Mouse (Mus musculus): ENCODE measurements around the gene Aplf. TPM values are rescaled to one million over a fixed set of nuclear protein-coding genes. Genes with fewer than 3 reads are reported as not detected.
"Not testable (repeated sequence)": the region's sequence is repeated elsewhere in the genome, so short reads cannot be mapped to it uniquely, and the experiment has no call there.

Gene Aplf
- polyA plus RNA-seq, 1 experiment from 2014 or later: 17.1 TPM

DNA sequence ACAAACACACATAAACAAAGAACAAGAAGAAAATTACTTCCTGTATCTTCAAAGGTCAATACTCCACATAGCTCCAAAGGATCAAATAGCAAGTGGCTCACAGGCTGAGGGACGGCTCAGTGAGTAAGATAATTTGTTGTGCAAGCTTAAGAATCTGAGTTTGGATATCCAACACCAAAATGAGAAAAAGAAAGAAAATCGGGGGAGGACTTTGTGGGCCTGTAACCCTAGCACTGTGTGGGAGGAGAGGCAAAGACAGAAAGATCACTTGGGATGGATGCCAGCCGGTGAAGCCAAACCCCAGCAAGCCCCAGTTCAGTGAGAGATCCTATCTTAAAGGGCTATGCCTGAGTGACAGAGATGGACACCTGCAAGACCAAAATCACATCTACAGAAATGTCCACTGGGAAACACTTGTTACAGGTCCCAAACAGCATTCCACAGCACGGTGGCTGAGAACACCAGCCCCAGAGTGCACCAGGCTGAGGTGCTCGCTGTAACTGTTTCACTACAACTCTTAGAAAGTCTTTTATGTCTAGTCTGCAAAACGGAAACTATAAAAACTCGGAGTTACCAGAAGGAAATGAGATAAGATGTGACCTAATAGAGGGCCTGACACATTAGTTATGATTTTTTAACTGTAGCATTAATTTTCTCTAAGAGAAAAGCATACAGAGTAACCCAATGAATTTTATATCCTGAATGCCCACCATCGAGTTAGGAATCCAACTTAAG, 17.9 kb downstream of the Aplf start:
- Histone ChIP-seq H3K27ac (replicated peaks; ENCODE audit: low read depth, low read length) (no peak overlapping the region), H3K36me3 (ENCODE audit: control insufficient read depth, insufficient read depth, low read length) (no peaks in the 10 kb centered on the region), H3K27me3 (ENCODE audit: control insufficient read depth, insufficient read depth, low read length) (no peaks in the 10 kb centered on the region), H3K9ac (ENCODE audit: low read length) (no peak overlapping the region), H3K9me3 (ENCODE audit: control insufficient read depth, low read length) (no peaks in the 10 kb centered on the region), H3K4me2 (ENCODE audit: low read depth, severe bottlenecking) (no peak overlapping the region), H3K4me1 (ENCODE audit: control insufficient read depth, insufficient read depth, low read length) (no peaks in the 10 kb centered on the region), H3K4me3 (ENCODE audit: low read depth, low read length) (no peak overlapping the region)
- DNase-seq (ENCODE audit: low spot score) (no peak), ATAC-seq (ENCODE audit: insufficient number of reproducible peaks, low FRiP score, low TSS enrichment, low read depth) (no peak)
- 75% methylated on average over 8 of the region's 8 CpGs for WGBS

GRCm38 (mm10) chr6:87653478-87653877, 18.5 kb downstream of the Aplf start:
- no peak overlapping the region for H3K27ac ChIP-seq (replicated peaks; ENCODE audit: low read depth, low read length)
- H3K27me3 ChIP-seq (ENCODE audit: control insufficient read depth, insufficient read depth, low read length): no peaks in the 10 kb centered on the region
- H3K4me1 ChIP-seq (ENCODE audit: control insufficient read depth, insufficient read depth, low read length): no peaks in the 10 kb centered on the region
- no peak for DNase-seq (ENCODE audit: low spot score)
- ATAC-seq (ENCODE audit: insufficient number of reproducible peaks, low FRiP score, low TSS enrichment, low read depth): no peak
- no peak overlapping the region for H3K4me2 ChIP-seq (ENCODE audit: low read depth, severe bottlenecking)
- WGBS: 71% methylated on average over 3 of the region's 3 CpGs
- no peak overlapping the region for H3K9ac ChIP-seq (ENCODE audit: low read length)
- H3K36me3 ChIP-seq (ENCODE audit: control insufficient read depth, insufficient read depth, low read length): no peaks in the 10 kb centered on the region
- no peaks in the 10 kb centered on the region for H3K9me3 ChIP-seq (ENCODE audit: control insufficient read depth, low read length)
- no peak overlapping the region for H3K4me3 ChIP-seq (ENCODE audit: low read depth, low read length)

- no peak overlapping the region for H3K4me3 ChIP-seq (ENCODE audit: low read depth, low read length)
- no peaks in the 10 kb centered on the region for H3K36me3 ChIP-seq (ENCODE audit: control insufficient read depth, insufficient read depth, low read length)
- no peak overlapping the region for H3K9ac ChIP-seq (ENCODE audit: low read length)
- no peaks in the 10 kb centered on the region for H3K9me3 ChIP-seq (ENCODE audit: control insufficient read depth, low read length)
- DNase-seq (ENCODE audit: low spot score): no peak
- H3K27ac ChIP-seq (replicated peaks; ENCODE audit: low read depth, low read length): no peak overlapping the region
- no peaks in the 10 kb centered on the region for H3K27me3 ChIP-seq (ENCODE audit: control insufficient read depth, insufficient read depth, low read length)
- no peaks in the 10 kb centered on the region for H3K4me1 ChIP-seq (ENCODE audit: control insufficient read depth, insufficient read depth, low read length)
- WGBS: 96% methylated on average over 9 of the region's 9 CpGs
- no peak overlapping the region for H3K4me2 ChIP-seq (ENCODE audit: low read depth, severe bottlenecking)
- ATAC-seq (ENCODE audit: insufficient number of reproducible peaks, low FRiP score, low TSS enrichment, low read depth): no peak
Observed at GRCm38 (mm10) chr6:87652670-87653069, 19.3 kb downstream of the Aplf start.

DNA sequence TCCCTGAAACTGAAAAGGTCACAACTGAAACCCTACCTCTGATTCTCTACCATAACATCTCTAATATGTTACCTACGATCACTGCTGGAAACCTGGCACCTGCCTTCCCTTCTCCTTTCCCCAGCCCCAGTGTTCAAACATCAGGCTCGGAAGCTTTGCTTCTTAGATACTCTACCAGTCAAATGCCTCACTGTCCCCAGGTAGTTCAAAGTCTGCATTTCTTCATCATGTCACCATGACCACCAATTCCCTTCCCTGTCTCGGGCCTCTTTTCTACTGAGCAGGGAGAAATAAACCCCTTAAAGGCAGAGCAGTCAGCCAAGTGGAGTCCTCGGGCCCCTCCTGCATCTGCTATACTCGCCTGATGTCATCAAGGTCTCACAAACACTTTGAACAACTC, 20.2 kb downstream of the Aplf start:
- DNase-seq (ENCODE audit: low spot score) (no peak), ATAC-seq (ENCODE audit: insufficient number of reproducible peaks, low FRiP score, low TSS enrichment, low read depth) (no peak)
- H3K4me1 ChIP-seq (ENCODE audit: control insufficient read depth, insufficient read depth, low read length): no peaks in the 10 kb centered on the region
- no peak overlapping the region for H3K4me3 ChIP-seq (ENCODE audit: low read depth, low read length)
- H3K9ac ChIP-seq (ENCODE audit: low read length): no peak overlapping the region
- H3K36me3 ChIP-seq (ENCODE audit: control insufficient read depth, insufficient read depth, low read length): no peaks in the 10 kb centered on the region
- no peaks in the 10 kb centered on the region for H3K27me3 ChIP-seq (ENCODE audit: control insufficient read depth, insufficient read depth, low read length)
- no peak overlapping the region for H3K27ac ChIP-seq (replicated peaks; ENCODE audit: low read depth, low read length)
- no peak overlapping the region for H3K4me2 ChIP-seq (ENCODE audit: low read depth, severe bottlenecking)
- 87% methylated on average over 5 of the region's 5 CpGs for WGBS
- no peaks in the 10 kb centered on the region for H3K9me3 ChIP-seq (ENCODE audit: control insufficient read depth, low read length)

DNA sequence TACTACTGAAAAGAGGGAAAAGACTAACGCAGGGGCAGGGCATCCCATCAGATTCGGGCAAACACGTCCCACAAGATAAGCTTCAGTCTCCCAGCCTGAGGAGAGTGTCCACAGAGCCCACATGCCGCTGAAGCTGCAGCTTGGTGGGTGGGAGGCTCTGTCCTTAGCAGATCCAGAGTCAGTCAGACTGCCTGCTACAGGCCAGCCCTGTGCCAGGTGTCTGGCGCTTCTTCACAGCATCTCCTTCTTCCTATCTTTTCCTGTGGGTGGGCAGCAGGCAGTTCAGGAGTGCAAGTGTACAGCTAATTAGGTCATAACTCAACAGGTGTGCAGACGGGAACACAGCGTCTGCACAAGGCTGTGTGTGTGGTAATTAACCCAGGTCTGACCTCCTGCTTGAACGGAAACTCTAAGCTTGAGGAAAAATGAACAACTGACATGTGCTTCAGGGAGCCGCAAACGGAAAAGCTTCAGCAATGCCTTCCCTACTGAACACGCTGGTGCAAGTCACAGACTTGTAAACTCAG, 33.8 kb downstream of the Aplf start:
- H3K27ac ChIP-seq (replicated peaks; ENCODE audit: low read depth, low read length): no peak overlapping the region
- no peak overlapping the region for H3K4me2 ChIP-seq (ENCODE audit: low read depth, severe bottlenecking)
- WGBS: 31% methylated on average over 11 of the region's 11 CpGs
- no peak for ATAC-seq (ENCODE audit: insufficient number of reproducible peaks, low FRiP score, low TSS enrichment, low read depth)
- peak; percentile 38 for DNase-seq (ENCODE audit: low spot score)
- peaks cover 5% of the 10 kb centered on the region; the same call in 1 of the 2 replicates for H3K4me1 ChIP-seq (ENCODE audit: control insufficient read depth, insufficient read depth, low read length)
- no peak overlapping the region for H3K9ac ChIP-seq (ENCODE audit: low read length)
- no peaks in the 10 kb centered on the region for H3K36me3 ChIP-seq (ENCODE audit: control insufficient read depth, insufficient read depth, low read length)
- H3K9me3 ChIP-seq (ENCODE audit: control insufficient read depth, low read length): no peaks in the 10 kb centered on the region
- no peaks in the 10 kb centered on the region for H3K27me3 ChIP-seq (ENCODE audit: control insufficient read depth, insufficient read depth, low read length)
- no peak overlapping the region for H3K4me3 ChIP-seq (ENCODE audit: low read depth, low read length)

- no peaks in the 10 kb centered on the region for H3K9me3 ChIP-seq (ENCODE audit: control insufficient read depth, low read length)
- H3K36me3 ChIP-seq (ENCODE audit: control insufficient read depth, insufficient read depth, low read length): no peaks in the 10 kb centered on the region
- H3K27ac ChIP-seq (replicated peaks; ENCODE audit: low read depth, low read length): no peak overlapping the region
- H3K4me3 ChIP-seq (ENCODE audit: low read depth, low read length): no peak overlapping the region
- no peak for ATAC-seq (ENCODE audit: insufficient number of reproducible peaks, low FRiP score, low TSS enrichment, low read depth)
- H3K4me2 ChIP-seq (ENCODE audit: low read depth, severe bottlenecking): no peak overlapping the region
- no peak overlapping the region for H3K9ac ChIP-seq (ENCODE audit: low read length)
- H3K27me3 ChIP-seq (ENCODE audit: control insufficient read depth, insufficient read depth, low read length): no peaks in the 10 kb centered on the region
- no peak for DNase-seq (ENCODE audit: low spot score)
- H3K4me1 ChIP-seq (ENCODE audit: control insufficient read depth, insufficient read depth, low read length): no peaks in the 10 kb centered on the region
- WGBS: 85% methylated on average over 4 of the region's 4 CpGs
Observed at GRCm38 (mm10) chr6:87632176-87632575, 39.8 kb downstream of the Aplf start.

GRCm38 (mm10) chr6:87628936-87629335, 43.1 kb downstream of the Aplf start:
- H3K27ac ChIP-seq (replicated peaks; ENCODE audit: low read depth, low read length); H3K36me3 ChIP-seq (ENCODE audit: control insufficient read depth, insufficient read depth, low read length); ATAC-seq (ENCODE audit: insufficient number of reproducible peaks, low FRiP score, low TSS enrichment, low read depth); H3K4me3 ChIP-seq (ENCODE audit: low read depth, low read length); H3K4me1 ChIP-seq (ENCODE audit: control insufficient read depth, insufficient read depth, low read length); H3K9ac ChIP-seq (ENCODE audit: low read length); DNase-seq (ENCODE audit: low spot score); H3K27me3 ChIP-seq (ENCODE audit: control insufficient read depth, insufficient read depth, low read length); H3K4me2 ChIP-seq (ENCODE audit: low read depth, severe bottlenecking); H3K9me3 ChIP-seq (ENCODE audit: control insufficient read depth, low read length): not testable (repeated sequence)
- 77% methylated on average over 14 of the region's 15 CpGs for WGBS

DNA sequence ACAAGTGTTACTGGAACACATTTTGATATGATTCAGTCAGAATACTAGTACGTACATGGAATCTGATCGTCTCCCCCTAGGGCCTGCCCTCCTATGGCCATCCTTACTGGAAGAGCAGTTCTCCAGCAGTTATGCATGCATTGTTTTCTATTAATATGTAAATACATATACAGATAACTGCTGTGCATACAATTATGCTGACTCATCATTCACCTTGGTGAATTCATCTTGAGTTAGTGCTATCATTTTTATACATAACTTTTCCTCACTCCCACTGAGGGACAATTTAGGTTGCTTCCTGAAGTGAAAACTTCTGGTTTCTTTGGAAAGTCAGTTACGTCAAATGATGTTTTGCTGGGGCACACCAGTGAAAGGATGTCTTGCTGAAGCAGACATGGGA, 48.8 kb downstream of the Aplf start:
- Histone ChIP-seq H3K36me3 (ENCODE audit: control insufficient read depth, insufficient read depth, low read length) (no peaks in the 10 kb centered on the region), H3K4me1 (ENCODE audit: control insufficient read depth, insufficient read depth, low read length) (no peaks in the 10 kb centered on the region), H3K27ac (replicated peaks; ENCODE audit: low read depth, low read length) (no peak overlapping the region), H3K4me2 (ENCODE audit: low read depth, severe bottlenecking) (no peak overlapping the region), H3K27me3 (ENCODE audit: control insufficient read depth, insufficient read depth, low read length) (no peaks in the 10 kb centered on the region), H3K9me3 (ENCODE audit: control insufficient read depth, low read length) (no peaks in the 10 kb centered on the region), H3K4me3 (ENCODE audit: low read depth, low read length) (no peak overlapping the region), H3K9ac (ENCODE audit: low read length) (no peak overlapping the region)
- DNase-seq (ENCODE audit: low spot score) (no peak), ATAC-seq (ENCODE audit: insufficient number of reproducible peaks, low FRiP score, low TSS enrichment, low read depth) (no peak)
- 94% methylated on average over 3 of the region's 3 CpGs for WGBS

DNA sequence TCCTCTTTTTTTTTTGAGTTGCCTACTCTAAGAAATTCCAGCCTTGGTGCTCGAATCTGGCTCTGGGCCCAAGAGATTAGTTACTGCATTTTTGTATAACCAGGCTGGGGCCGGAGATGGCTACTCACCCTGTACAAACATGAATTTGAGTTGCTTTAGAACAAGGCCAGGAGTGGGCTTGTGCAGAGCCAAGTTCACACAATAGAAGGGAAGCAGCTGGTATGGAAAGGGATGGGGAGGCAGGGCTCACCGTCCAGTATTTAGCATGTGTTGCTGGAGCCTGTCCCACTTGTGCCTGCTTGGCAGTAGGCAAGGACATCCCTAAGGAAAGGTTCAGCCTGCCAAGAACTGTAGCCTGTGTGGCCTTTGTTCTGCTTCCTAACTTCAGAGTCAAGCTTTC, 50.7 kb downstream of the Aplf start:
- Histone ChIP-seq H3K4me2 (ENCODE audit: low read depth, severe bottlenecking) (no peak overlapping the region), H3K9ac (ENCODE audit: low read length) (no peak overlapping the region), H3K4me3 (ENCODE audit: low read depth, low read length) (no peak overlapping the region), H3K4me1 (ENCODE audit: control insufficient read depth, insufficient read depth, low read length) (no peaks in the 10 kb centered on the region), H3K9me3 (ENCODE audit: control insufficient read depth, low read length) (no peaks in the 10 kb centered on the region), H3K27me3 (ENCODE audit: control insufficient read depth, insufficient read depth, low read length) (no peaks in the 10 kb centered on the region), H3K27ac (replicated peaks; ENCODE audit: low read depth, low read length) (no peak overlapping the region), H3K36me3 (ENCODE audit: control insufficient read depth, insufficient read depth, low read length) (no peaks in the 10 kb centered on the region)
- DNase-seq (ENCODE audit: low spot score) (no peak), ATAC-seq (ENCODE audit: insufficient number of reproducible peaks, low FRiP score, low TSS enrichment, low read depth) (no peak)
- WGBS: 90% methylated on average over 3 of the region's 3 CpGs

Measured in limb, embryonic 11.5 days (tissue).